Comparison of ENCODE assay signal across 1 mouse cellular context in the genomic region with DNA sequence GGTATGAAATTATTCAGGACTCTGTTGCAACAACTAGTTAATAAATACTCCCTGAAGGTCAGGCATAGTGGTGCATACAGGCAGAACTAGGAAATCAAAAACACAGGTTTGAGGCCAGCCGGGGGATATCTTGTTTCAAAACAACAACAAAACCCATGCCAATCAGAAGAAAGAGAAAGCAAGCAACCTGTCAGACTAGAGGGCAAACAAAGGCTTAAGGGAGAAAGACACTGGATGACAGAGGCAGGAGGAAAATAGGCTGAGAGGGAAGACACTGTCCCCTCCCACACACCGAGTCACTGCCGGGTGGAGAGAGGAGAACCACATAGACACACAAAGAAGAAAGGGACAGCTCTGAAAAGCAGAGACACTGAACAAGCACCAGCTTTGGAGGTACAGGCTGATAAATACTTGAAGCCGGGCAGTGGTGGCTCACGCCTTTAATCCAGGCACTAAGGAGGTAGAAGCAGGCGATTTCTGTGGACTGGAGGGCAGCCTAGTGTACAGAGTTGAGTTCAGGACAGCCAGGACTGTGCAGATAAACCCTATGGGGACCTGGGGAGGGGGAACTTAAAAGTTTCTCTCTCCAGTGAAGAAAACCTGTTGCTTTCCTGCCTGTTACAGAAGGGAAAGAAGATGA.
TF ChIP-seq lines count a peak whose summit lies in the region.

No protein-coding gene starts in this region.

TF ChIP-seq in MEL, 35 proteins besides CTCF, POLR2A, EP300 and RAD21:
- TF ChIP-seq RCOR1 (IDR thresholded peaks at IDR 0.05; ENCODE audit: low read depth, low read length) (no peak), GABPA (IDR thresholded peaks at IDR 0.05; ENCODE audit: low read depth, low read length) (no peak), MYB (IDR thresholded peaks at IDR 0.05; ENCODE audit: low read depth, low read length) (no peak), ETS1 (IDR thresholded peaks at IDR 0.05; ENCODE audit: low read depth, low read length) (no peak), NELFE (IDR thresholded peaks at IDR 0.05; ENCODE audit: low read depth, low read length) (no peak), KAT2A (conservative IDR thresholded peaks at IDR 0.05; ENCODE audit: low read depth, low read length) (no peak), E2F4 (IDR thresholded peaks at IDR 0.05; ENCODE audit: borderline replicate concordance, low read depth, low read length) (no peak), JUND (IDR thresholded peaks at IDR 0.05; ENCODE audit: low read depth, low read length) (no peak), MAX (IDR thresholded peaks at IDR 0.05; ENCODE audit: low read length) (no peak), MAZ (IDR thresholded peaks at IDR 0.05; ENCODE audit: low read depth, low read length) (no peak), GATA1 (IDR thresholded peaks at IDR 0.05; ENCODE audit: low read depth, low read length) (no peak), MEF2A (IDR thresholded peaks at IDR 0.05; ENCODE audit: extremely low read depth, insufficient replicate concordance, low read depth, low read length, poor library complexity, severe bottlenecking) (no peak), UBTF (IDR thresholded peaks at IDR 0.05; ENCODE audit: borderline replicate concordance, insufficient read depth, low read depth, low read length) (no peak), ZMIZ1 (IDR thresholded peaks at IDR 0.05; ENCODE audit: low read depth, low read length) (no peak), CHD2 (IDR thresholded peaks at IDR 0.05; ENCODE audit: low read length) (no peak), ZNF384 (IDR thresholded peaks at IDR 0.05; ENCODE audit: low read depth, low read length) (no peak)
